Mouse (Mus musculus) stomach, embryonic 14.5 days (tissue): ENCODE measurements around the gene Ergic1. TPM values are rescaled to one million over a fixed set of nuclear protein-coding genes. Genes with fewer than 3 reads are reported as not detected.

Source experiments
- ATAC-seq: fragments of 200-750 bp; cut with Nextera tagmentation; 2 replicates; pipeline ENCODE4 v1.8.0; 2017; ENCODE audit warnings: low read depth, moderate TSS enrichment; ENCODE audit not compliant: insufficient number of reproducible peaks, insufficient read depth, low FRiP score
- H3K27ac ChIP-seq: fragments of 300-500 bp; sonication (generic); 2 replicates; pipeline ENCODE4 v1.5.1; 2014; ENCODE audit warnings: mild to moderate bottlenecking, low read length, moderate library complexity, mixed read lengths
- H3K27me3 ChIP-seq: fragments of 300-500 bp; sonication (generic); 2 replicates; pipeline ENCODE4 v1.6.1; 2014; ENCODE audit warnings: low read length, control low read depth, mixed read lengths; ENCODE audit not compliant: control insufficient read depth, insufficient read depth
- H3K36me3 ChIP-seq: fragments of 300-500 bp; sonication (generic); 2 replicates; pipeline ENCODE4 v1.6.1; 2014; ENCODE audit warnings: mild to moderate bottlenecking, control low read depth, low read length, moderate library complexity, mixed read lengths; ENCODE audit not compliant: control insufficient read depth, insufficient read depth
- H3K4me1 ChIP-seq: fragments of 300-500 bp; sonication (generic); 2 replicates; pipeline ENCODE4 v1.6.1; 2014; ENCODE audit warnings: low read length, control low read depth, mixed read lengths; ENCODE audit not compliant: control insufficient read depth, insufficient read depth
- H3K4me2 ChIP-seq: fragments of 300-500 bp; sonication (generic); replicated peaks from 2 replicates; pipeline ENCODE4 v1.6.1; 2014; ENCODE audit warnings: low read depth, low read length, control low read depth
- H3K4me3 ChIP-seq: fragments of 300-500 bp; sonication (generic); 2 replicates; pipeline ENCODE4 v1.5.1; 2014; ENCODE audit warnings: low read depth, low read length, control low read depth
- H3K9ac ChIP-seq: fragments of 300-500 bp; sonication (generic); replicated peaks from 2 replicates; pipeline ENCODE4 v1.6.1; 2014; ENCODE audit warnings: low read depth, mild to moderate bottlenecking, control low read depth, low read length, moderate library complexity, mixed read lengths
- H3K9me3 ChIP-seq: fragments of 300-500 bp; sonication (generic); 2 replicates; pipeline ENCODE4 v1.6.1; 2016; ENCODE audit warnings: low read depth, low read length, control low read depth; ENCODE audit not compliant: control insufficient read depth
- WGBS: fragments of 180-500 bp; shearing (Covaris S2); extraction: QIAGEN DNeasy Blood & Tissue Kit; methylation state at CpG from one replicate; pipeline ENCODE4 v1.1.7; 2014; 5-methylcytosine and 5-hydroxymethylcytosine counted together
- polyA plus RNA-seq: library from polyadenylated mRNA; unstranded; fragments of >200 nt; fragmentation: Nextera tagmentation; extraction: Ambion mirVana; gene quantifications from 2 replicates; pipeline ENCODE4 v1.2.1, GENCODE M21; 2014

Ergic1 gene
- polyA plus RNA-seq, 1 experiment from 2014 or later: 133 TPM

GRCm38 (mm10) chr17:26633186-26633585 is 71.9 kb downstream of the Ergic1 start:
- Histone ChIP-seq H3K9me3 (no peaks in the 10 kb centered on the region), H3K4me2 (no peak overlapping the region), H3K27me3 (no peaks in the 10 kb centered on the region), H3K36me3 (peaks cover 61% of the 10 kb centered on the region), H3K27ac (no peak overlapping the region), H3K9ac (no peak overlapping the region), H3K4me1 (no peaks in the 10 kb centered on the region), H3K4me3 (no peak overlapping the region)
- 93% methylated on average over 9 of the region's 9 CpGs for WGBS
- no peak for ATAC-seq

GRCm38 (mm10) chr17:26633926-26634325 is 72.6 kb downstream of the Ergic1 start:
- H3K4me1 ChIP-seq: no peaks in the 10 kb centered on the region
- no peak overlapping the region for H3K4me3 ChIP-seq
- H3K9me3 ChIP-seq: no peaks in the 10 kb centered on the region
- H3K4me2 ChIP-seq: no peak overlapping the region
- H3K36me3 ChIP-seq: peaks cover 55% of the 10 kb centered on the region
- no peak overlapping the region for H3K9ac ChIP-seq
- WGBS: 92% methylated on average over 9 of the region's 9 CpGs
- H3K27me3 ChIP-seq: no peaks in the 10 kb centered on the region
- no peak for ATAC-seq
- no peak overlapping the region for H3K27ac ChIP-seq

DNA sequence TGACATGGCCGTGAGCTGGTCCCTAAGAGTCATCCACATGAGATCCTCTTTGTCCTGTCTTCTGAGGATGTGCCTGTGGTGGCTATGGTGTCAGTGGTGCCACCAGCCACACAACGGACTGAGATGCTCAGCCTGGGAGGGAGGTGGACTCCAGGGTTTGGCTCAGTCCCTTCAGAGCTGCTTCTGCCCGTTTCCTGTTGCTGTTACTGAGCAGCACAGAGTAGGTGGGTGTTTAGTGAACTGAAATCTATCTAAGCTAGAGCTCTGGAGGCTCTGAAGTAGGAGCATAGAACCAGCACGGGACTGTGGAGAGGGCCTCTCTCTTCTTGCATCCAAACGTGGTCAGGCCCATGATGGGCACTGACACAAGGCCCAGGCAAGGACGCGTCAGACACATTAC is 73.2 kb downstream of the Ergic1 start:
- no peak overlapping the region for H3K4me2 ChIP-seq
- no peak for ATAC-seq
- H3K4me3 ChIP-seq: no peak overlapping the region
- no peaks in the 10 kb centered on the region for H3K4me1 ChIP-seq
- H3K9ac ChIP-seq: no peak overlapping the region
- no peak overlapping the region for H3K27ac ChIP-seq
- 92% methylated on average over 7 of the region's 7 CpGs for WGBS
- no peaks in the 10 kb centered on the region for H3K9me3 ChIP-seq
- H3K27me3 ChIP-seq: no peaks in the 10 kb centered on the region
- H3K36me3 ChIP-seq: peaks cover 49% of the 10 kb centered on the region

DNA sequence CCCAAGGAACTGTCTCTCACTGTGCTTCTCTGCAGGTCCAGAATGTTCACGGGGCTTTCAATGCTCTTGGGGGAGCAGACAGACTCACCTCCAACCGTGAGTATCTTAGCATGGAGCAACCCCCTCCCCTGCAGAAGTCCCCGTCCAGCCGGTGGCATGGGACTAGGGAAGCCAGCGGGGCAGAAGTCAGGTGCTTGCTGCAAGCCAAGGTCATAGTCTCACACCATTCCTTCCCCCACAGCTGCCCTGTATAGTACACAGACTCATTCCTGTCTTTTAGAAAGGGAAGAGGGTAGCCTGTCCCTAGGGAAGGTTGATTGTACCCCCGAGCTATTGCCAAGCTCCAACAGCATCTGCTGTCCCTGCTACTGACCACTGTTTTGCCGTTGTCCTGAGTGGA is 74.7 kb downstream of the Ergic1 start:
- ATAC-seq: no peak

GRCm38 (mm10) chr17:26637851-26638250 is 76.6 kb downstream of the Ergic1 start:
- H3K27me3 ChIP-seq: no peaks in the 10 kb centered on the region
- H3K36me3 ChIP-seq: peaks cover 57% of the 10 kb centered on the region
- no peaks in the 10 kb centered on the region for H3K9me3 ChIP-seq
- WGBS: 49% methylated on average over 4 of the region's 4 CpGs
- no peak for ATAC-seq
- no peak overlapping the region for H3K4me2 ChIP-seq
- H3K4me1 ChIP-seq: no peaks in the 10 kb centered on the region
- H3K27ac ChIP-seq: no peak overlapping the region
- H3K4me3 ChIP-seq: no peak overlapping the region
- no peak overlapping the region for H3K9ac ChIP-seq

More for the DNA sequence above, 74.7 kb downstream of the Ergic1 start:
- Histone ChIP-seq H3K36me3 (peaks cover 49% of the 10 kb centered on the region), H3K4me2 (no peak overlapping the region), H3K4me1 (no peaks in the 10 kb centered on the region), H3K27ac (no peak overlapping the region), H3K4me3 (no peak overlapping the region), H3K27me3 (no peaks in the 10 kb centered on the region), H3K9ac (no peak overlapping the region), H3K9me3 (no peaks in the 10 kb centered on the region)
- 86% methylated on average over 7 of the region's 7 CpGs for WGBS

DNA sequence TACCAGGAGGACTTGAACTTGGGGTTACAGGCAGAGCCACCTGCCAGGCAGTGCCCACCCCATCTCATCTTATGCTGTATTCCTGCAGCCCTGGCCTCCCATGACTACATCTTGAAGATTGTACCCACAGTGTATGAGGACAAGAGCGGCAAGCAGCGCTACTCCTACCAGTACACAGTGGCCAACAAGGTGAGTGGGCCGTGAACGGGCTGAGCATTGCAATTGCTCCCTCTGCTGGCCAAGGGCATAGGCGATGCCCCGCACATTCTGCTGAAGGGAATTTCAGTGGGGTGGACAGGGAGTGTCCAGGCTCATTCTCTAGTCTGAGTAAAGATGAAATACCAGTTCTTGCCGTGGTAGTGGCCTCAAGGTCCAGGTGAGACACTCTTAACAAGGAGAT is 77.4 kb downstream of the Ergic1 start:
- 12% methylated on average over 7 of the region's 7 CpGs for WGBS
- ATAC-seq: peak; percentile 40; the same call in 1 of the 2 replicates
- H3K36me3 ChIP-seq: peaks cover 61% of the 10 kb centered on the region

DNA sequence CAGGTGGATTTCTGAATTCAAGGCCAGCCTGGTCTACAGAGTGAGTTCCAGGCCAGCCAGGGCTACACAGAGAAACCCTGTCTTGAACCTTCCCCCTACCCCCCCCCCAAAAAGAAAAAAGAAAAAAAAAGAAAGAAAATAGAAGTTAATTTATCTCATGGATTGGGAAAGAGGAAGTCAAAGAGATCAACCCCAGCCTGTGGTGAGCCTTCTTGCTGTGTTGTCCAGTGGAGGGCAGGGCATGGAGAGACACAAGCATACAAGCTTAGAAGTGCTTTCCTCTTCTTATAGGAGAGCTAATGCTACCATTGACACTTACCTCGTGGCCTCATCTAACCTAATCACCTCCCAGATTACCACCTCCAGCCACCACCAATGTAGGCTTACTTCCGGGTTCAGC is 78.5 kb downstream of the Ergic1 start:
- no peaks in the 10 kb centered on the region for H3K9me3 ChIP-seq
- H3K4me3 ChIP-seq: no peak overlapping the region
- no peaks in the 10 kb centered on the region for H3K27me3 ChIP-seq
- no peak for ATAC-seq
- peaks cover 63% of the 10 kb centered on the region for H3K36me3 ChIP-seq
- H3K27ac ChIP-seq: no peak overlapping the region
- H3K4me1 ChIP-seq: no peaks in the 10 kb centered on the region
- 92% methylated on average over 2 of the region's 2 CpGs for WGBS
- no peak overlapping the region for H3K9ac ChIP-seq
- no peak overlapping the region for H3K4me2 ChIP-seq

More for the DNA sequence above, 77.4 kb downstream of the Ergic1 start:
- no peaks in the 10 kb centered on the region for H3K27me3 ChIP-seq
- no peak overlapping the region for H3K4me3 ChIP-seq
- no peak overlapping the region for H3K27ac ChIP-seq
- no peaks in the 10 kb centered on the region for H3K9me3 ChIP-seq
- no peaks in the 10 kb centered on the region for H3K4me1 ChIP-seq
- H3K4me2 ChIP-seq: no peak overlapping the region
- H3K9ac ChIP-seq: no peak overlapping the region

DNA sequence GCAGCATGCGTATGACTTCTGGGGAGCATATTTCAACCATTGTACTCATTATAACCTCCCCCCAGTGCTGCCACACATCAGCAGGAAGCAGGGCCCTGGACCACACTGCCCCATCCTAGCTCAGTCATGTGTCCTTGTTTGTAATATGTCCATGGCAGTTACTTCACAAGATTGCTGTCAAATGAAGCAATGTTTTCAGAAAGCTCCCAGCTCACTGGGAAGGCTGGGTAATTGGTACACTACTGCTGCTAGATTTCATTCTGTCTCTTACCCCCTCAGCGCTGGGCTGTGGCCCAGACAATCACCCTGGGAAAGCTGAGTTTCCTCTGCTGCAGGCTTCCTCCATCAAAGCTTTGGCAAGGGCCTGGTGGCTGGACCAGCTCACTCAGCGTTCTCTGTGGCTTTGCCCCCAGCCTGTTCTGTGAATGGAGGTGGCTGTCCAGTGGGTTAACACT is 79.0 kb downstream of the Ergic1 start:
- WGBS: 92% methylated on average over 3 of the region's 3 CpGs
- H3K27ac ChIP-seq: no peak overlapping the region
- H3K4me3 ChIP-seq: no peak overlapping the region
- no peak for ATAC-seq
- no peaks in the 10 kb centered on the region for H3K27me3 ChIP-seq
- H3K9me3 ChIP-seq: no peaks in the 10 kb centered on the region
- no peak overlapping the region for H3K4me2 ChIP-seq
- H3K4me1 ChIP-seq: no peaks in the 10 kb centered on the region
- H3K9ac ChIP-seq: no peak overlapping the region
- peaks cover 63% of the 10 kb centered on the region for H3K36me3 ChIP-seq

DNA sequence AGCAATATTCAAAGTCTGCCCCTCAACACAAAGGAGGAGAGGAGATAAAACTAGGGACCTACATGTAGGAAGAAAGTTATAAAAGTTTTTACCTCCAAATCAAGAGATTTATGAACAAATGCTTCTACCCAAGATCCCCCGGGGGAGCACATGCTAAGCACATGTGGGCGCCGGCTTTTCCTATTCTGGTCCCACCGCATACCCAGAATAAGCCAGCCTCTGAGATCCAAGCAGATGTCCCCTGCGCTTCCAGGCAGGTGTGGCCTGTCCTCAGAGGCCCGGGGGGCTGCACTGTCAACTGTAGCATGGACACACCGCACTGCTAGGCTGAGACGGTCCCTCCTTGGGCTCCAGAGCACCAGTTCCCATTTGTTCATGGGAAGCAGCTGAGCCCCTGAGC is 82.2 kb downstream of the Ergic1 start:
- H3K4me3 ChIP-seq: no peak overlapping the region
- no peaks in the 10 kb centered on the region for H3K27me3 ChIP-seq
- no peak overlapping the region for H3K9ac ChIP-seq
- no peak for ATAC-seq
- H3K36me3 ChIP-seq: peaks cover 66% of the 10 kb centered on the region
- WGBS: 96% methylated on average over 8 of the region's 8 CpGs
- H3K4me2 ChIP-seq: no peak overlapping the region
- H3K27ac ChIP-seq: no peak overlapping the region
- no peaks in the 10 kb centered on the region for H3K4me1 ChIP-seq
- H3K9me3 ChIP-seq: no peaks in the 10 kb centered on the region
